In genomic region chr5:124027702-124028470, GRCm38 (mm10) we compare ENCODE assay signal across 9 mouse cellular contexts. TPM values are rescaled to one million over a fixed set of nuclear protein-coding genes. Genes with fewer than 3 reads are reported as not detected.
DNase-seq lines count a peak whose midpoint lies in the region; ATAC-seq and TF ChIP-seq lines count a peak whose summit lies in the region.
"Had no signal": no experiment of that assay in that cellular context is flagged by ENCODE, and none has a peak within 500 bp of the region (broad histone marks: within the 10 kb centered on the region; RNA-seq: fewer than 3 reads in every experiment).

No protein-coding gene starts in this region.

- H3K9ac ChIP-seq in kidney, postnatal 0 days (ENCODE audit: low read depth, low read length) = 0 out of 2 replicates have a peak overlapping the region, but pooled peaks have one; percentile 31
- no peak overlapping the region for H3K9ac ChIP-seq in hindbrain, embryonic 12.5 days
- H3K9ac ChIP-seq in midbrain, embryonic 16.5 days (ENCODE audit: low read depth, low read length) = no peak overlapping the region

- DNase-seq in adrenal gland, adult (ENCODE audit: inconsistent age in 2 of 2, low spot score in 1 of 2) = peak; percentile 33 to 70
- no peak for DNase-seq in adrenal gland, adult 18-20 months (ENCODE audit: low spot score in 2 of 2)
- DNase-seq in kidney, postnatal 0 days (ENCODE audit: low spot score) = no peak
- DNase-seq in kidney, adult 8-10 months = no peak
- DNase-seq in layer of hippocampus, adult 9-10 months (ENCODE audit: low spot score) = no peak
- DNase-seq in embryo, embryonic 9.5 days (ENCODE audit: extremely low spot score) = no peak
- DNase-seq: adrenal gland, postnatal 36 days had no signal

- WGBS in kidney, postnatal 0 days = 62% methylated on average over 19 of the region's 19 CpGs
- WGBS in hindbrain, embryonic 12.5 days = 64% methylated on average over 19 of the region's 19 CpGs
- WGBS in midbrain, embryonic 16.5 days = 37% methylated on average over 19 of the region's 19 CpGs

- H3K4me1 ChIP-seq in kidney, postnatal 0 days (replicated peaks; ENCODE audit: insufficient read depth, low read length) = peaks cover 42% of the 10 kb centered on the region
- peaks cover 71% of the 10 kb centered on the region for H3K4me1 ChIP-seq in hindbrain, embryonic 12.5 days
- peaks cover 46% of the 10 kb centered on the region for H3K4me1 ChIP-seq in midbrain, embryonic 16.5 days (ENCODE audit: control insufficient read depth, insufficient read depth, low read length)

- no peak for TF ChIP-seq CTCF in kidney, postnatal 0 days (IDR thresholded peaks at IDR 0.05; ENCODE audit: low read depth)

- H3K4me2 ChIP-seq in kidney, postnatal 0 days (ENCODE audit: low read length) = peak overlapping the region; percentile 7; the same call in 1 of the 2 replicates
- H3K4me2 ChIP-seq in hindbrain, embryonic 12.5 days (replicated peaks) = peak overlapping the region; percentile 30
- H3K4me2 ChIP-seq in midbrain, embryonic 16.5 days (ENCODE audit: low read length) = peak overlapping the region; percentile 78; the same call in 1 of the 2 replicates

- H3K36me3 ChIP-seq in kidney, postnatal 0 days (ENCODE audit: insufficient read depth, low read length) = no peaks in the 10 kb centered on the region
- H3K36me3 ChIP-seq in hindbrain, embryonic 12.5 days = 0 out of 2 replicates have a peak, but pooled peaks cover 9% of the 10 kb centered on the region
- no peaks in the 10 kb centered on the region for H3K36me3 ChIP-seq in midbrain, embryonic 16.5 days (ENCODE audit: control insufficient read depth, insufficient read depth, low read length)

- H3K4me3 ChIP-seq in kidney, postnatal 0 days (replicated peaks; ENCODE audit: low read depth, low read length) = no peak overlapping the region
- no peak overlapping the region for H3K4me3 ChIP-seq in hindbrain, embryonic 12.5 days
- H3K4me3 ChIP-seq in midbrain, embryonic 16.5 days (ENCODE audit: low read depth, low read length) = no peak overlapping the region

- no peak for ATAC-seq in kidney, postnatal 0 days (replicated peaks; ENCODE audit: low FRiP score, low read depth)
- ATAC-seq in hindbrain, embryonic 12.5 days (ENCODE audit: low FRiP score) = no peak
- no peak for ATAC-seq in midbrain, embryonic 16.5 days

- H3K27ac ChIP-seq in kidney, postnatal 0 days = peak overlapping the region; percentile 62
- H3K27ac ChIP-seq in hindbrain, embryonic 12.5 days = peak overlapping the region; percentile 55
- H3K27ac ChIP-seq in midbrain, embryonic 16.5 days (ENCODE audit: low read length) = peak overlapping the region; percentile 23; the same call in 1 of the 2 replicates

- H3K27me3 ChIP-seq in kidney, postnatal 0 days (ENCODE audit: insufficient read depth, low read length) = no peaks in the 10 kb centered on the region
- no peaks in the 10 kb centered on the region for H3K27me3 ChIP-seq in hindbrain, embryonic 12.5 days
- H3K27me3 ChIP-seq in midbrain, embryonic 16.5 days (ENCODE audit: control insufficient read depth, insufficient read depth, low read depth, low read length) = no peaks in the 10 kb centered on the region

- no peaks in the 10 kb centered on the region for H3K9me3 ChIP-seq in kidney, postnatal 0 days (replicated peaks; ENCODE audit: low read length)
- no peaks in the 10 kb centered on the region for H3K9me3 ChIP-seq in hindbrain, embryonic 12.5 days (replicated peaks)
- no peaks in the 10 kb centered on the region for H3K9me3 ChIP-seq in midbrain, embryonic 16.5 days (replicated peaks; ENCODE audit: control insufficient read depth, low read length, poor library complexity, severe bottlenecking)

RNA-seq across cellular contexts. Expression of gene Vps37b, which starts 4.2 kb away (rescaled TPM):
- total RNA-seq in adrenal gland, adult 18-20 months (2021) = 100 to 1,000 TPM in 1 of 2 experiments, 10 to 100 TPM in 1; 97.2 to 127 TPM
- 30.7 and 31.7 TPM in 2 replicates for polyA plus RNA-seq in kidney, postnatal 0 days (2015; fragmentation: Nextera tagmentation; extraction: Ambion mirVana)
- polyA plus RNA-seq in hindbrain, embryonic 12.5 days (2016; fragmentation: Nextera tagmentation; extraction: Ambion mirVana) = 70.8 and 78.6 TPM in 2 replicates
- polyA plus RNA-seq in midbrain, embryonic 16.5 days (2015; fragmentation: Nextera tagmentation; extraction: Ambion mirVana) = 59.5 and 62.0 TPM in 2 replicates

RNA-seq across cellular contexts. Expression of gene Hip1r, which starts 54.5 kb away (rescaled TPM):
- total RNA-seq in adrenal gland, adult 18-20 months (2021) = 10 to 100 TPM; 20.1 to 28.4 TPM
- 24.8 and 28.4 TPM in 2 replicates for polyA plus RNA-seq in kidney, postnatal 0 days (2015; fragmentation: Nextera tagmentation; extraction: Ambion mirVana)
- 14.4 and 20.4 TPM in 2 replicates for polyA plus RNA-seq in hindbrain, embryonic 12.5 days (2016; fragmentation: Nextera tagmentation; extraction: Ambion mirVana)
- polyA plus RNA-seq in midbrain, embryonic 16.5 days (2015; fragmentation: Nextera tagmentation; extraction: Ambion mirVana) = 33.5 and 34.3 TPM in 2 replicates

Comparison
In these comparisons a context has a peak if more than half of its experiments do, and no peak if none do; other contexts are left out.
1. DNase-seq: peak in adrenal gland, adult (2 of 2); none in adrenal gland, adult 18-20 months (0 of 2), kidney, postnatal 0 days (single experiment), kidney, adult 8-10 months (0 of 2), layer of hippocampus, adult 9-10 months (single experiment) and embryo, embryonic 9.5 days (single experiment).
2. H3K4me2 ChIP-seq: peak in every context shown above with its lines; median percentile 78 in midbrain, embryonic 16.5 days; 30 in hindbrain, embryonic 12.5 days; 7 in kidney, postnatal 0 days.
3. Peak in every context shown above with its lines, with median percentiles within 50 percentile points of each other: H3K27ac ChIP-seq.